Mouse (Mus musculus): ENCODE measurements around the gene Tmem30a. TPM values are rescaled to one million over a fixed set of nuclear protein-coding genes. Genes with fewer than 3 reads are reported as not detected.

Gene Tmem30a
- polyA plus RNA-seq, 1 experiment from 2014 or later, result 87.6 TPM

GRCm38 (mm10) chr9:79816013-79816412 is 22.7 kb upstream of the Tmem30a start:
- no peak overlapping the region for H3K27ac ChIP-seq
- no peaks in the 10 kb centered on the region; the same call in 1 of the 2 replicates for H3K9me3 ChIP-seq (replicated peaks)
- no peak overlapping the region for H3K4me3 ChIP-seq
- H3K27me3 ChIP-seq, result no peaks in the 10 kb centered on the region
- ATAC-seq, result no peak
- 94% methylated on average over 11 of the region's 11 CpGs for WGBS
- peaks cover 29% of the 10 kb centered on the region for H3K36me3 ChIP-seq (ENCODE audit: poor library complexity, severe bottlenecking)
- no peak overlapping the region for H3K4me2 ChIP-seq
- no peaks in the 10 kb centered on the region for H3K4me1 ChIP-seq
- no peak overlapping the region for H3K9ac ChIP-seq

- no peak overlapping the region for H3K4me2 ChIP-seq
- WGBS, result 78% methylated on average over 4 of the region's 4 CpGs
- no peak for ATAC-seq
- H3K4me1 ChIP-seq, result no peaks in the 10 kb centered on the region
- H3K4me3 ChIP-seq, result no peak overlapping the region
- H3K27ac ChIP-seq, result no peak overlapping the region
- no peak overlapping the region for H3K9ac ChIP-seq
- H3K27me3 ChIP-seq, result no peaks in the 10 kb centered on the region
- H3K36me3 ChIP-seq (ENCODE audit: poor library complexity, severe bottlenecking), result peaks cover 20% of the 10 kb centered on the region
- no peaks in the 10 kb centered on the region; the same call in 1 of the 2 replicates for H3K9me3 ChIP-seq (replicated peaks)
These were observed 21.3 kb upstream of the Tmem30a start for GRCm38 (mm10) chr9:79814592-79814991.

GRCm38 (mm10) chr9:79810969-79811902 is 17.9 kb upstream of the Tmem30a start:
- no peak overlapping the region for H3K9ac ChIP-seq
- H3K27me3 ChIP-seq, result no peaks in the 10 kb centered on the region
- H3K4me3 ChIP-seq, result no peak overlapping the region
- no peak overlapping the region for H3K27ac ChIP-seq
- no peak overlapping the region for H3K4me2 ChIP-seq
- 87% methylated on average over 10 of the region's 11 CpGs for WGBS
- H3K36me3 ChIP-seq (ENCODE audit: poor library complexity, severe bottlenecking), result no peaks in the 10 kb centered on the region
- ATAC-seq, result no peak
- H3K9me3 ChIP-seq (replicated peaks), result no peaks in the 10 kb centered on the region
- H3K4me1 ChIP-seq, result peaks cover 4% of the 10 kb centered on the region; the same call in 1 of the 2 replicates

- 92% methylated on average over 3 of the region's 3 CpGs for WGBS
These were observed 17.2 kb upstream of the Tmem30a start for GRCm38 (mm10) chr9:79810534-79810933.

GRCm38 (mm10) chr9:79809411-79809810 is 16.1 kb upstream of the Tmem30a start:
- Histone ChIP-seq H3K27ac (no peak overlapping the region), H3K36me3 (ENCODE audit: poor library complexity, severe bottlenecking) (no peaks in the 10 kb centered on the region), H3K4me3 (no peak overlapping the region), H3K9me3 (replicated peaks) (no peaks in the 10 kb centered on the region), H3K4me1 (peaks cover 4% of the 10 kb centered on the region; the same call in 1 of the 2 replicates), H3K27me3 (no peaks in the 10 kb centered on the region), H3K4me2 (no peak overlapping the region), H3K9ac (no peak overlapping the region)
- WGBS, result 80% methylated on average over 6 of the region's 6 CpGs
- ATAC-seq, result no peak

More at GRCm38 (mm10) chr9:79810534-79810933, 17.2 kb upstream of the Tmem30a start:
- Histone ChIP-seq H3K27me3 (no peaks in the 10 kb centered on the region), H3K9ac (no peak overlapping the region), H3K36me3 (ENCODE audit: poor library complexity, severe bottlenecking) (no peaks in the 10 kb centered on the region), H3K4me3 (no peak overlapping the region), H3K9me3 (replicated peaks) (no peaks in the 10 kb centered on the region), H3K27ac (no peak overlapping the region), H3K4me2 (no peak overlapping the region), H3K4me1 (peaks cover 4% of the 10 kb centered on the region; the same call in 1 of the 2 replicates)
- ATAC-seq, result no peak

DNA sequence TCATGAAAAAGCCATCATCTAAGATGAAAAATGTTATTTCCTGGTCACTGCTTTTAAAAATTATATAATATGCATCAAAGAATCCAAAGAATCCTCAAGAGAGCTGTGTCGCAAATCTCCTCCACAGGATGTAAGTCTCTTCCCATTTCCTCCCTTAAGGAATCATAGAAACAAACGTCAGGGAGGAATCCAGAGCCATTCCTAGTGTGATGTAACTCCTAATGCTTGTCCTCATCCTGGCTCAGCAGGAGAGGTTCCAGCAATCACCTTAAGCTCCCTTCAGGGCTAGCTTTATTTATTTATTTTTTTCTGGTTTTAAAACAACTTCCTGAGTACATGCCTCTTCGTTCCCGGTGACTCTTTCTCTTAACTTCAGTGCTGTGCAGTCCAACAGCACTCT is 13.9 kb upstream of the Tmem30a start:
- H3K4me3 ChIP-seq, result no peak overlapping the region
- no peaks in the 10 kb centered on the region for H3K36me3 ChIP-seq (ENCODE audit: poor library complexity, severe bottlenecking)
- no peak overlapping the region for H3K27ac ChIP-seq
- no peaks in the 10 kb centered on the region for H3K9me3 ChIP-seq (replicated peaks)
- H3K9ac ChIP-seq, result no peak overlapping the region
- WGBS, result 60% methylated on average over 4 of the region's 4 CpGs
- peaks cover 4% of the 10 kb centered on the region; the same call in 1 of the 2 replicates for H3K4me1 ChIP-seq
- ATAC-seq, result no peak
- H3K27me3 ChIP-seq, result no peaks in the 10 kb centered on the region
- H3K4me2 ChIP-seq, result no peak overlapping the region

DNA sequence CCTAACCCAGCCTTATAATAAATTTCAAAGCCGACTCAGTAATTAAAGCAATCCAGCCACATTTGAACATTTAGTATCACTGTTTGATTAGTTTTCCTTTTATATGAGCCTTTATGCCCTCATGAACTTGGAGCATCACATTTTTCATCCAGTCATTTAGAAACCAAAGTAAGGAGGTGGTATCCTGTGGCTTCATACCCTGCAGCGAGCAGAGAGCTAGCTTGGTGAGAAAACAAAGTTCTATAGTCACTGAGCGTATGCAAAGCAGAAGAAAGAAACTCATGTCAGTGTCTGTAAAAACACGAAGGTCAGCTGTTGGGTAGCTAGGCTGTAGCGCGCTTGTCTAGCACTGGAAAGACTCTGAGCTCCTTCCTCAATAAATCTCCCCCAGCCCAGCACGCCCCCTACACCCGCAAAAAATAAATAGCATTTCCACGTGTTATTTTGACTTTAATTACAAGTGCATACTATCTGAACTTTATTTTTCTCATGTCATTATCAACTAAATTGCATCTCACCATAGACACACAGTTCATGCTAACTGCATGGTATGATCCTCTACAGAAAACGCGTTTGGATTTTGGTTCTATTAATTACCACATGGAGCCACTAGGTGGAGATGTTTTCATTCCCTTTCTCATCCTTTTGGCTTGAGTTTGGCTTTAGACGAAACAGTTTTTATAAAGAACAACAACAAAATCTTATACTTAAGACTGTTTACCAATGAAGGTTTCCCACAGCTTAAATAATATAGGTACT is 13.2 kb upstream of the Tmem30a start:
- no peaks in the 10 kb centered on the region for H3K9me3 ChIP-seq (replicated peaks)

DNA sequence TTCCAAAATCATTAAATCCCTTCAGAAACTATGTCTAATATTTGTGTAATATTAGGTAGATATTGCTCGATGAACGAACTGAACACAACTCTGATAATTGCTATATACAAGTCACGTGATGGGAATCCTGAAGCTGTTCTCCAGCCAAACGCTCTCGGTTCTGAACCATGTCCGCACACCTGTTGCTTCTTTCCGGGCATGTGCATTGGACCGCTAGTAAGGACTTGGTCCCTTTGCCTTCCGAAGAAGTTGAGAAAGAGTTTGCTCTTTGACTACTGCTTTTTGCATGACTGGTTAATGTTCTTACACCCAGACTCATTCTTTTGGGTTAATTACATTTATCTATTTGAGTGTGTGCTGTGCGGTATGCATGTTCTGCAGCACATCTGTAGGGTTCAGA is 12.1 kb upstream of the Tmem30a start:
- H3K9ac ChIP-seq, result no peak overlapping the region
- ATAC-seq, result no peak
- WGBS, result 88% methylated on average over 10 of the region's 10 CpGs

More for the DNA sequence above, 13.2 kb upstream of the Tmem30a start:
- Histone ChIP-seq H3K27ac (no peak overlapping the region), H3K4me2 (no peak overlapping the region), H3K36me3 (ENCODE audit: poor library complexity, severe bottlenecking) (no peaks in the 10 kb centered on the region), H3K4me1 (peaks cover 4% of the 10 kb centered on the region; the same call in 1 of the 2 replicates), H3K27me3 (no peaks in the 10 kb centered on the region), H3K4me3 (no peak overlapping the region), H3K9ac (no peak overlapping the region)
- WGBS, result 49% methylated on average over 12 of the region's 12 CpGs
- peak; percentile 67 for ATAC-seq

GRCm38 (mm10) chr9:79796461-79797135 is 3.3 kb upstream of the Tmem30a start:
- H3K4me3 ChIP-seq, result no peak overlapping the region
- H3K27me3 ChIP-seq, result no peaks in the 10 kb centered on the region
- peaks cover 11% of the 10 kb centered on the region for H3K4me1 ChIP-seq
- WGBS, result 76% methylated on average over 7 of the region's 7 CpGs
- H3K9me3 ChIP-seq (replicated peaks), result no peaks in the 10 kb centered on the region
- no peak overlapping the region for H3K9ac ChIP-seq
- H3K4me2 ChIP-seq, result no peak overlapping the region
- H3K36me3 ChIP-seq (ENCODE audit: poor library complexity, severe bottlenecking), result no peaks in the 10 kb centered on the region
- ATAC-seq, result no peak
- H3K27ac ChIP-seq, result no peak overlapping the region

More for the DNA sequence above, 12.1 kb upstream of the Tmem30a start:
- Histone ChIP-seq H3K27ac (no peak overlapping the region), H3K4me2 (no peak overlapping the region), H3K4me3 (no peak overlapping the region), H3K36me3 (ENCODE audit: poor library complexity, severe bottlenecking) (no peaks in the 10 kb centered on the region), H3K9me3 (replicated peaks) (no peaks in the 10 kb centered on the region), H3K4me1 (peaks cover 4% of the 10 kb centered on the region; the same call in 1 of the 2 replicates), H3K27me3 (no peaks in the 10 kb centered on the region)

GRCm38 (mm10) chr9:79795076-79795475 is 1.8 kb upstream of the Tmem30a start:
- no peak overlapping the region for H3K4me2 ChIP-seq
- H3K9ac ChIP-seq, result no peak overlapping the region
- no peaks in the 10 kb centered on the region for H3K9me3 ChIP-seq (replicated peaks)
- H3K4me3 ChIP-seq, result no peak overlapping the region
- no peak for ATAC-seq
- WGBS, result 84% methylated on average over 1 of the region's 1 CpGs
- no peaks in the 10 kb centered on the region for H3K36me3 ChIP-seq (ENCODE audit: poor library complexity, severe bottlenecking)
- H3K27me3 ChIP-seq, result no peaks in the 10 kb centered on the region
- H3K4me1 ChIP-seq, result peaks cover 20% of the 10 kb centered on the region
- H3K27ac ChIP-seq, result no peak overlapping the region

DNA sequence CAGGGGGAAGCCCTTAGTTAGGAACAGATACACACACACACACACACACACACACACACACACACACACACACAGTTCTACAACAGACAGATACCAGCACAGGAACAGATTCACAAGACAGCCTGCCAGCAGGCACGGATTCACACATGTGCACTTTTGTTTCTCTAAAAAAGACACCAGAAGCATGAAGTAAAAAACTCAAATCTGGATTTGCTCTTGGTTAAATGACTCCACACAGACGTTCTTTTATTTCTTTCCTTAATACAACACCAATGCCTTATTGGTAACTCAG is 7.6 kb downstream of the Tmem30a start:
- ATAC-seq, result no peak
- H3K27ac ChIP-seq, result no peak overlapping the region
- no peak overlapping the region for H3K4me2 ChIP-seq
- no peaks in the 10 kb centered on the region for H3K36me3 ChIP-seq (ENCODE audit: poor library complexity, severe bottlenecking)
- no peak overlapping the region for H3K9ac ChIP-seq
- no peaks in the 10 kb centered on the region for H3K9me3 ChIP-seq (replicated peaks)
- H3K4me3 ChIP-seq, result no peak overlapping the region
- H3K27me3 ChIP-seq, result no peaks in the 10 kb centered on the region
- WGBS, result 78% methylated on average over 2 of the region's 2 CpGs
- peaks cover 30% of the 10 kb centered on the region for H3K4me1 ChIP-seq

All from forebrain, embryonic 13.5 days (tissue).